Mouse (Mus musculus) ES-Bruce4 (cell line): ENCODE measurements around the gene Prl7d1. TPM values are rescaled to one million over a fixed set of nuclear protein-coding genes. Genes with fewer than 3 reads are reported as not detected.

Experiments used
- H3K27ac ChIP-seq: 2 replicates; pipeline ENCODE4 v1.5.1; 2012; ENCODE audit warnings: low read length, inconsistent platforms; ENCODE audit not compliant: insufficient read depth
- H3K27me3 ChIP-seq: 2 replicates; pipeline ENCODE4 v1.6.1; 2012; ENCODE audit warnings: mild to moderate bottlenecking, low read length, inconsistent platforms; ENCODE audit not compliant: control insufficient read depth, poor library complexity, insufficient read depth, severe bottlenecking
- H3K36me3 ChIP-seq: 2 replicates; pipeline ENCODE4 v1.6.1; 2012; ENCODE audit warnings: inconsistent platforms, mild to moderate bottlenecking, low read length, moderate library complexity; ENCODE audit not compliant: control insufficient read depth, poor library complexity, insufficient read depth, severe bottlenecking
- H3K4me1 ChIP-seq: one replicate; pipeline ENCODE4 v1.8.1; 2011; ENCODE audit warnings: low read length; ENCODE audit not compliant: control insufficient read depth, insufficient read depth
- H3K4me3 ChIP-seq: 2 replicates; pipeline ENCODE4 v1.5.1; 2011; ENCODE audit warnings: low read depth, mild to moderate bottlenecking, low read length
- H3K9ac ChIP-seq: 2 replicates; pipeline ENCODE4 v1.6.1; 2012; ENCODE audit warnings: low read depth, mild to moderate bottlenecking, inconsistent platforms; ENCODE audit not compliant: poor library complexity, severe bottlenecking
- H3K9me3 ChIP-seq: replicated peaks from 2 replicates; pipeline ENCODE4 v1.6.1; 2012; ENCODE audit warnings: mild to moderate bottlenecking, low read length, inconsistent platforms; ENCODE audit not compliant: control insufficient read depth, poor library complexity, insufficient read depth, severe bottlenecking
- CTCF ChIP-seq: IDR thresholded peaks from one replicate; pipeline ENCODE4 v1.8.1; 2011; ENCODE audit warnings: low read depth, low read length
- EP300 ChIP-seq: IDR thresholded peaks from 2 replicates; pipeline ENCODE4 v1.6.1; 2011; ENCODE audit warnings: low read depth, low read length; ENCODE audit not compliant: insufficient read depth
- POLR2A ChIP-seq: IDR thresholded peaks from one replicate; pipeline ENCODE4 v1.8.1; 2011; ENCODE audit warnings: low read length; ENCODE audit not compliant: insufficient read depth
- polyA plus RNA-seq: library from polyadenylated mRNA; stranded (reverse); fragments of >200 nt; gene quantifications from 2 replicates; pipeline ENCODE4 v1.2.4, GENCODE M21; 2011; ENCODE audit warnings: low read depth; ENCODE audit not compliant: missing spikeins, insufficient read depth, insufficient read length

Gene Prl7d1
- polyA plus RNA-seq, 1 experiment = 1.2 TPM

GRCm38 (mm10) chr13:27660747-27661146, 55.8 kb downstream of the Prl7d1 start:
- Histone ChIP-seq H3K4me1 (no peaks in the 10 kb centered on the region), H3K27ac (no peak overlapping the region), H3K9ac (no peak overlapping the region), H3K27me3 (no peaks in the 10 kb centered on the region), H3K36me3 (no peaks in the 10 kb centered on the region), H3K4me3 (no peak overlapping the region), H3K9me3 (no peaks in the 10 kb centered on the region)
- TF ChIP-seq CTCF (no peak), EP300 (no peak), POLR2A (no peak)

Other genes with a start within 250 kb of the Prl7d1 start
- gene Prl8a8, start 203.5 kb downstream of the Prl7d1 start, polyA plus RNA-seq = 1.8 and 1.9 TPM in 2 replicates
- gene Prl8a9, start 152.1 kb downstream of the Prl7d1 start, polyA plus RNA-seq = 5.0 and 10.1 TPM in 2 replicates
- not detected in 2 replicates for gene Prl8a1, start 134.6 kb downstream of the Prl7d1 start, polyA plus RNA-seq
- gene Prl7b1, start 106.2 kb downstream of the Prl7d1 start, polyA plus RNA-seq = not detected in 2 replicates
- gene Prl7a1, start 74.2 kb downstream of the Prl7d1 start, polyA plus RNA-seq = 0.96 and 1.1 TPM in 2 replicates
- gene Prl7a2, start 48.7 kb downstream of the Prl7d1 start, polyA plus RNA-seq = 1.2 and 2.5 TPM in 2 replicates
- not detected in 2 replicates for gene Prl7c1, start 64.1 kb upstream of the Prl7d1 start, polyA plus RNA-seq
- gene Prl2a1, start 84.9 kb upstream of the Prl7d1 start, polyA plus RNA-seq = 1.3 and 5.5 TPM in 2 replicates
- not detected in 2 replicates for gene Prl2c1, start 132.6 kb upstream of the Prl7d1 start, polyA plus RNA-seq